Mouse (Mus musculus): ENCODE measurements around the gene 2200002J24Rik.
"Not testable (repeated sequence)": the region's sequence is repeated elsewhere in the genome, so short reads cannot be mapped to it uniquely, and the experiment has no call there.

The 2200002J24Rik gene

GRCm38 (mm10) chr7:30728739-30729395 lies 30.1 kb downstream of the 2200002J24Rik start:
- no peak for DNase-seq (ENCODE audit: low read depth, low spot score)

GRCm38 (mm10) chr7:30729396-30730063 lies 30.8 kb downstream of the 2200002J24Rik start, which contains the start of gene Tmem147:
Tmem147 (minus strand) TSS chr7:30729540.
- peak; percentile 97 for DNase-seq (ENCODE audit: low read depth, low spot score)

GRCm38 (mm10) chr7:30730064-30730722 lies 31.5 kb downstream of the 2200002J24Rik start:
- not testable (repeated sequence) for DNase-seq (ENCODE audit: low read depth, low spot score)

- peak; percentile 30 for DNase-seq (ENCODE audit: low read depth, low spot score)
Observed at GRCm38 (mm10) chr7:30736211-30736610, 37.5 kb downstream of the 2200002J24Rik start.

GRCm38 (mm10) chr7:30742570-30742969 lies 43.8 kb downstream of the 2200002J24Rik start:
- DNase-seq (ENCODE audit: low read depth, low spot score): not testable (repeated sequence)

GRCm38 (mm10) chr7:30743617-30744016 lies 44.9 kb downstream of the 2200002J24Rik start, which contains the start of gene Gapdhs:
Gapdhs (minus strand) TSS chr7:30743681.
- not testable (repeated sequence) for DNase-seq (ENCODE audit: low read depth, low spot score)

- no peak for DNase-seq (ENCODE audit: low read depth, low spot score)
Observed at GRCm38 (mm10) chr7:30744022-30744598, 45.4 kb downstream of the 2200002J24Rik start.

- peak; percentile 50 for DNase-seq (ENCODE audit: low read depth, low spot score)
Observed at GRCm38 (mm10) chr7:30747525-30748204, 48.9 kb downstream of the 2200002J24Rik start.

All from ES-CJ7 (cell line).